Mouse (Mus musculus): ENCODE measurements around the gene Gm9837. TPM values are rescaled to one million over a fixed set of nuclear protein-coding genes. Genes with fewer than 3 reads are reported as not detected.

Gm9837 gene
- polyA plus RNA-seq, 1 experiment from 2014 or later: not detected

GRCm38 (mm10) chr11:53481088-53481730 is 10.9 kb upstream of the Gm9837 start:
- no peak overlapping the region for H3K9ac ChIP-seq (replicated peaks; ENCODE audit: low read depth, low read length)
- ATAC-seq (ENCODE audit: insufficient number of reproducible peaks, insufficient read depth, low FRiP score, low read depth): no peak; the same call in 1 of the 2 replicates
- 69% methylated on average over 4 of the region's 4 CpGs for WGBS
- peaks cover 42% of the 10 kb centered on the region for H3K27me3 ChIP-seq (ENCODE audit: control insufficient read depth, insufficient read depth, low read length)
- H3K27ac ChIP-seq (ENCODE audit: low read length): no peak overlapping the region
- H3K4me3 ChIP-seq (ENCODE audit: low read depth, low read length): no peak overlapping the region
- H3K36me3 ChIP-seq (ENCODE audit: control insufficient read depth, insufficient read depth, low read length): no peaks in the 10 kb centered on the region
- H3K9me3 ChIP-seq (ENCODE audit: control insufficient read depth, low read depth, low read length): 0 out of 2 replicates have a peak, but pooled peaks cover 3% of the 10 kb centered on the region
- H3K4me2 ChIP-seq (replicated peaks; ENCODE audit: low read depth, low read length): no peak overlapping the region
- H3K4me1 ChIP-seq (ENCODE audit: control insufficient read depth, insufficient read depth, low read length): 0 out of 2 replicates have a peak, but pooled peaks cover 6% of the 10 kb centered on the region

- Histone ChIP-seq H3K9ac (replicated peaks; ENCODE audit: low read depth, low read length) (no peak within 1 kb of the TSS), H3K4me1 (ENCODE audit: control insufficient read depth, insufficient read depth, low read length) (0 out of 2 replicates have a peak, but pooled peaks cover 6% of the 10 kb centered on the region), H3K27ac (ENCODE audit: low read length) (no peak within 1 kb of the TSS), H3K36me3 (ENCODE audit: control insufficient read depth, insufficient read depth, low read length) (no peaks in the 10 kb centered on the region), H3K4me2 (replicated peaks; ENCODE audit: low read depth, low read length) (peak within 1 kb of the TSS; percentile 69), H3K27me3 (ENCODE audit: control insufficient read depth, insufficient read depth, low read length) (peaks cover 49% of the 10 kb centered on the region), H3K9me3 (ENCODE audit: control insufficient read depth, low read depth, low read length) (0 out of 2 replicates have a peak, but pooled peaks cover 3% of the 10 kb centered on the region), H3K4me3 (ENCODE audit: low read depth, low read length) (peak within 1 kb of the TSS; percentile 29)
- WGBS: 4% methylated on average over 40 of the region's 40 CpGs
- peak; percentile 56; the same call in 1 of the 2 replicates for ATAC-seq (ENCODE audit: insufficient number of reproducible peaks, insufficient read depth, low FRiP score, low read depth)
These were observed 9.6 kb upstream of the Gm9837 start, which contains the start of the genes Gm9945 and Sowaha for GRCm38 (mm10) chr11:53479783-53480301. Gm9945 (plus strand) TSS chr11:53480166. Sowaha (minus strand) TSS chr11:53480274.

- Histone ChIP-seq H3K9me3 (ENCODE audit: control insufficient read depth, low read depth, low read length) (0 out of 2 replicates have a peak, but pooled peaks cover 3% of the 10 kb centered on the region), H3K27ac (ENCODE audit: low read length) (no peak overlapping the region), H3K9ac (replicated peaks; ENCODE audit: low read depth, low read length) (no peak overlapping the region), H3K36me3 (ENCODE audit: control insufficient read depth, insufficient read depth, low read length) (no peaks in the 10 kb centered on the region), H3K4me3 (ENCODE audit: low read depth, low read length) (peak overlapping the region; percentile 29), H3K4me1 (ENCODE audit: control insufficient read depth, insufficient read depth, low read length) (0 out of 2 replicates have a peak, but pooled peaks cover 6% of the 10 kb centered on the region), H3K27me3 (ENCODE audit: control insufficient read depth, insufficient read depth, low read length) (peaks cover 53% of the 10 kb centered on the region), H3K4me2 (replicated peaks; ENCODE audit: low read depth, low read length) (peak overlapping the region; percentile 69)
- 2% methylated on average over 62 of the region's 62 CpGs for WGBS
- no peak for ATAC-seq (ENCODE audit: insufficient number of reproducible peaks, insufficient read depth, low FRiP score, low read depth)
These were observed 9.0 kb upstream of the Gm9837 start for GRCm38 (mm10) chr11:53479171-53479782.

GRCm38 (mm10) chr11:53478383-53479170 is 8.3 kb upstream of the Gm9837 start:
- H3K4me3 ChIP-seq (ENCODE audit: low read depth, low read length): peak overlapping the region; percentile 29
- no peaks in the 10 kb centered on the region for H3K36me3 ChIP-seq (ENCODE audit: control insufficient read depth, insufficient read depth, low read length)
- H3K9ac ChIP-seq (replicated peaks; ENCODE audit: low read depth, low read length): no peak overlapping the region
- H3K4me1 ChIP-seq (ENCODE audit: control insufficient read depth, insufficient read depth, low read length): 0 out of 2 replicates have a peak, but pooled peaks cover 6% of the 10 kb centered on the region
- no peak overlapping the region for H3K27ac ChIP-seq (ENCODE audit: low read length)
- 0 out of 2 replicates have a peak, but pooled peaks cover 3% of the 10 kb centered on the region for H3K9me3 ChIP-seq (ENCODE audit: control insufficient read depth, low read depth, low read length)
- H3K27me3 ChIP-seq (ENCODE audit: control insufficient read depth, insufficient read depth, low read length): peaks cover 53% of the 10 kb centered on the region
- no peak for ATAC-seq (ENCODE audit: insufficient number of reproducible peaks, insufficient read depth, low FRiP score, low read depth)
- H3K4me2 ChIP-seq (replicated peaks; ENCODE audit: low read depth, low read length): peak overlapping the region; percentile 69
- WGBS: 4% methylated on average over 79 of the region's 79 CpGs

GRCm38 (mm10) chr11:53477833-53478232 is 7.6 kb upstream of the Gm9837 start:
- Histone ChIP-seq H3K4me3 (ENCODE audit: low read depth, low read length) (no peak overlapping the region), H3K36me3 (ENCODE audit: control insufficient read depth, insufficient read depth, low read length) (no peaks in the 10 kb centered on the region), H3K4me2 (replicated peaks; ENCODE audit: low read depth, low read length) (no peak overlapping the region), H3K9me3 (ENCODE audit: control insufficient read depth, low read depth, low read length) (0 out of 2 replicates have a peak, but pooled peaks cover 3% of the 10 kb centered on the region), H3K27ac (ENCODE audit: low read length) (no peak overlapping the region), H3K27me3 (ENCODE audit: control insufficient read depth, insufficient read depth, low read length) (peaks cover 53% of the 10 kb centered on the region), H3K4me1 (ENCODE audit: control insufficient read depth, insufficient read depth, low read length) (0 out of 2 replicates have a peak, but pooled peaks cover 6% of the 10 kb centered on the region), H3K9ac (replicated peaks; ENCODE audit: low read depth, low read length) (no peak overlapping the region)
- ATAC-seq (ENCODE audit: insufficient number of reproducible peaks, insufficient read depth, low FRiP score, low read depth): no peak
- WGBS: 50% methylated on average over 7 of the region's 7 CpGs

GRCm38 (mm10) chr11:53475620-53476019 is 5.3 kb upstream of the Gm9837 start:
- Histone ChIP-seq H3K36me3 (ENCODE audit: control insufficient read depth, insufficient read depth, low read length) (no peaks in the 10 kb centered on the region), H3K27ac (ENCODE audit: low read length) (no peak overlapping the region), H3K4me1 (ENCODE audit: control insufficient read depth, insufficient read depth, low read length) (0 out of 2 replicates have a peak, but pooled peaks cover 8% of the 10 kb centered on the region), H3K9ac (replicated peaks; ENCODE audit: low read depth, low read length) (no peak overlapping the region), H3K4me3 (ENCODE audit: low read depth, low read length) (no peak overlapping the region), H3K27me3 (ENCODE audit: control insufficient read depth, insufficient read depth, low read length) (peaks cover 49% of the 10 kb centered on the region), H3K9me3 (ENCODE audit: control insufficient read depth, low read depth, low read length) (0 out of 2 replicates have a peak, but pooled peaks cover 3% of the 10 kb centered on the region), H3K4me2 (replicated peaks; ENCODE audit: low read depth, low read length) (no peak overlapping the region)
- no peak for ATAC-seq (ENCODE audit: insufficient number of reproducible peaks, insufficient read depth, low FRiP score, low read depth)
- WGBS: 36% methylated on average over 8 of the region's 8 CpGs

GRCm38 (mm10) chr11:53472709-53473108 is 2.4 kb upstream of the Gm9837 start:
- H3K27me3 ChIP-seq (ENCODE audit: control insufficient read depth, insufficient read depth, low read length): peaks cover 33% of the 10 kb centered on the region
- ATAC-seq (ENCODE audit: insufficient number of reproducible peaks, insufficient read depth, low FRiP score, low read depth): no peak
- H3K4me1 ChIP-seq (ENCODE audit: control insufficient read depth, insufficient read depth, low read length): peaks cover 8% of the 10 kb centered on the region; the same call in 1 of the 2 replicates
- H3K9ac ChIP-seq (replicated peaks; ENCODE audit: low read depth, low read length): no peak overlapping the region
- H3K36me3 ChIP-seq (ENCODE audit: control insufficient read depth, insufficient read depth, low read length): no peaks in the 10 kb centered on the region
- 70% methylated on average over 3 of the region's 3 CpGs for WGBS
- no peak overlapping the region for H3K4me2 ChIP-seq (replicated peaks; ENCODE audit: low read depth, low read length)
- H3K27ac ChIP-seq (ENCODE audit: low read length): no peak overlapping the region
- H3K4me3 ChIP-seq (ENCODE audit: low read depth, low read length): no peak overlapping the region
- no peaks in the 10 kb centered on the region for H3K9me3 ChIP-seq (ENCODE audit: control insufficient read depth, low read depth, low read length)
